Mouse (Mus musculus) mouse trophoblast stem cell (cell line): ENCODE data around the gene Cartpt.
"Not testable (repeated sequence)": the region's sequence is repeated elsewhere in the genome, so short reads cannot be mapped to it uniquely, and the experiment has no call there.

Experiments used
- in situ Hi-C, 2 experiments: fragments of 300-500 bp; cut with MseI, MboI; formaldehyde crosslinking; loops; 2 replicates in 1 of 2; 3 replicates in 1 of 2; pipeline ENCODE4 v1.15.1; 2025

Cartpt gene

DNA sequence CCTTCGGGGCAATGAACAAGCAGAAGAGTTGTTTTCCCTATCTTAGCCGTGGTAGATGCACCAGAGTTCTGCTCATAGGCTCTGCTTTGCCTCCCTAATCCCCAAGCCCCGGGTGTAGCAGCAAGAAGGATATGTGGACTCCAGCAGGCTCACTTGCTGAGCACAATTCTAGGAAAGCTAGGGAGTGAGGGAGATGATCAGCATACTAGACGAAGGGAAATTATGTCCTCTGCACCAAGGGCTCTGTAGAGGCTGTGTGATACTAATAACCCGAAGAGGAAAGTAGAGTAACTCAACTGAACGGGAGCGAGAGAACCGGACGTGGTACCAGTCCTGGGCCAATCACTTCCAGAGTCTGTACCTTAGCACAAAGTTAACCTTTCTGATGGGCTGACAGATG is at the start of gene Cartpt:
Gene Cartpt (minus strand): TSS at position 127 of the 400 bp plus-strand sequence.
- in situ Hi-C loops: no loop called here

DNA sequence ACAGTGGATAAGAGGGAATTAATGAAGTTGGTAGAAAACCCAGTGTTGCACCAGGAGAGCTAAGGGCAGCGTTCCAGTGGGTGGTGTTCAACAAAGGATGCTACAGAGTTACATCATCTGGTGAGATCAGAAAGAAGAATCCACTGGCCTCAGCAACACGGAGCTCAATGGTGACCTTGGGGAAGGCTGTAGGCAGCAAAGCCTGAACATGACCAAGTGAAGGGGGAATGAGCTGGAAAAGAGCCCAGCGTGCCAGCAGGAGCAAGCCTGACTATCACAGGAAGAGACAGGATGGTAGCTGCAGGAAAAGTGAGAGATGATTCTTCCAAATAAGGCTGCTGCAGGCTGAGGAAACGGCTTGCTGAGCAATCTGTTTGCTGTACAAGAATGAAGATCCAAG is 46.5 kb upstream of the Cartpt start:
- in situ Hi-C loops: no loop called here

DNA sequence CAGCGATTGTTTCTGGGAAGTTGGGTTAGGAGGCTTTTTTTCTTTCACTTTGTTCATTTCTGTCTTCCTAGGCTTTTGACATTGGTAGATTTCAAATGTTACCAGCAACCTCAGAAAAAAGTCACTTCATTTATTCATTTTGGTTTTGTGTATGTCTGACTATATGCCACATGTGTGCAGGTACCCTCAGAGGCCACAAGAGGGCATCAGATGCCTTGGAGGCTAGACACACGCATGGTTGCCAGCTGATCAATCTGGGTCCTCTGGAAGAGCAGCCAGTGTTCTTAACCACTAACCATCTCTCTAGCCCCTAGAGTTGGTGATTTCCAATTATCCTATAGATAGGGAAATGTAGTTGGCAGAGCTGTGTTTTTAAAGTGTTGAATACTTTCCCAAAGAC is 42.6 kb upstream of the Cartpt start:
- in situ Hi-C loops: no loop called here

DNA sequence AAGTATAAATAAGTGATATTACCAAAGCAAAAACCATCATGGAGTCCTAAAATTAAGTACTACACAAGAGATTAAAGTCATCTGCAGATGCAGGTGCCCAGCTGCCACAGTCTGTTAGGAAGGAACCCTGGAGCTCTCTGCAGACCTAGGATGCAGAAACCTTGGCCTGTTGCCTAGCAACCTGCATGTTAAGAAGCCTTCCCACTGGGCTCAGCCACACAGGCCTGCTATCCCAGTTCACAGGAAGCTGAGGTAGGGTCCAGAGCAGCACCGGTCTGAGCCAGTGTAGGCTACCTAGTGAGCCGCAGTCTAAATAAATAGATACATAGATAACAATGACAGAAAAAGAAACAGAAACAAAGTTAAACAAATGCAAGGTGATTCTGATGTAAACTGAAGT is 39.7 kb upstream of the Cartpt start:
- in situ Hi-C loops: no loop called here

DNA sequence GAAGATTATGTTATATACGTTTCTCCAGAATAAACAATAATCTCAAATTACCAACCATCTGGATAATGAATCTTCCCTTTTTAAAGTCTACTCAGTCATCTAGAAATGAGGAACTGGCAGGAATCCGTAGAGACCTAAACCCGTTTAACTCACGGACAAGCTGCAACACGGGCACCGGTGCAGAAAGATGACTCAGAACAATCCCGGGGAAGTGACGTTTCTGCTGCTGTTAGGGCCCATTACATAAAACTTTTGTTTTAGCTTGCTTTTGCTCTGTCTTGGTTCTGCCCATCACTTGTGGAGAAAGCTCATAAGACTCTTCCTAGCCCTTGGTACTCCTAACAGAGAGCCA is 38.4 kb upstream of the Cartpt start:
- in situ Hi-C loops: no loop called here

DNA sequence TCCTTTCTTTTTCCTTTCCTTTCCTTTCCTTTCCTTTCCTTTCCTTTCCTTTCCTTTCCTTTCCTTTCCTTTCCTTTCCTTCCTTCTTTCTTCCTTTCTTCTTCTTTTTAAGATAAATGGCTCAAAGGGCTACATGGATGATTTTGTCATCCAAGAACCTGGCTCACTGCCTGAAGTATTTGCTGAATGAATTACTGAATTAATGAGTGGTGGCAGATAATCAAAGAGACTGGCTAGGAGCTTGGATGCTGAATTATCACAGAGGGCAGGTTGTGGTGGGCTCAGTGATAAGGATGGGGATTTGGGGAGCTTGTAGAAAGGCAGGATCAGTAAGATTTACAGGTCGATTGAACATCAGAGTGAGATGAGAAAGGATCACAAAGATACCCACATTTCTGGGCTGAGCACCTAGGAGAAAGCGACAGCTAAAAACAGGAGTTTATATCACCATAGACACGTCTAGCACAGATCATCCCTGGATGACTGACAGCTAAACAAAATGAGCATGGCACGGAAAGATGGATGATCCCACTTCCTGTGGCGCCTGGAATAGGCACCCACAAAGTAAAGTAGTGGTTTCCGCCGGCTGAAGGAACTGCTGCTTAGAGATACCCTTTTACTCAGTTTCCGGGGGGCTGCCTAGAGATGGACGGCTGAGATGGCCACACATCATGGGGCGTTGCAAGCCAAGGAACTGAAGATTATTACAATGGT is 37.9 kb upstream of the Cartpt start:
- in situ Hi-C loops: no loop called here

DNA sequence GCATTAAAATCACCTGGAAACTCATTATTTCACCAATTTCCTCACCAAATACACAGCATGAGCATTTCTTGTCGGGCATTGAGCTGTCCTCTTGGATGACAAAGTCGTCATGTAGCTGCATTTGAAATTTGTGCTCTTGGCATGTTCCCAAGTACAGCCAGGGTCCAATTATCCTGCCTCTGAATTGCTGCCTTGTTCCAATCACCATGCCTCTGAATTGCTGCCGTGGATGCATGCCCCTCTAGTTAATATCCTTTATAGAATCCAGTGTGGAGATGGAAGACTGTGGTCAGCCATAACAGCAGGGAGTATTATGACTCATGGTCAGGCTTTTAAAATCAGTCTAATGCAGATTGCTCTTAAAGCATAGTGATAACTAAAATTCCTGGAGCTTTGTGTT is 36.9 kb upstream of the Cartpt start:
- in situ Hi-C loops: no loop called here

DNA sequence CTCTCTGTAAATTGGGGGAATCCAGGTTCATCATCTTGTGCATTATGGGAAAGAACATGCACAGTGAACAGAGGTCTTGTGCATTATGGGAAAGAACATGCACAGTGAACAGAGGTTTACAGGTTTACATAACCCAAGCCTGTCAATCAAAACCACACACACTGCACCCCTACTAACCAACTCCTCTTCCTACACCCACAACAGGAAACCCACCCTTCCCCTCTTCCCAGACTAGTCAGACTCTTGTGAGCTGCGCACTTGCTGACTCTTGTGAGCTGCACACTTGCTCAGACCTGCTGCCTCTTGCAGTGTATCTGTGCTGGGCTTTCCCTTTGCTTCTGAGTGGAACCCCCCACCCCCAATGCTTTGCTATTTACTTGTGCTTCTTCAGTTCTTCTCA is 31.5 kb upstream of the Cartpt start:
- in situ Hi-C loops: no loop called here

DNA sequence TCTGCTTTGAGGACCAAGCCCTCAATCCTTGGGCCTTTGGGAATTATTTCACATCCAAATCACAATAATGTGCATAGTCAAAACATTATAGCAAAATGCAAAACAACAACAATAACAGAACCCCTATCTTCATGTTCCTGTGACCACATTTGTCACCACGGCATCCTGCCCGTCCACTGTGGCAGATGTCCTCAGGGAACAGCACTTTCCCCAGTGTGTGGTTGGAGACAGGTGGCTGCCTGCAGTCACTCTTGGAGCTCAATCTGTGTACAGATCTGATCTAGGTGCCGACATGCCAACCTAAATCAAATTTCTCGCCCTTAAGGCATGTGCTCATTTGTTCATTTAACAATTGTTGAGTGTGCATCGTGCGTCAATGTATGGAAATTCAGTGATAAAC is 30.6 kb upstream of the Cartpt start:
- in situ Hi-C loops: no loop called here

DNA sequence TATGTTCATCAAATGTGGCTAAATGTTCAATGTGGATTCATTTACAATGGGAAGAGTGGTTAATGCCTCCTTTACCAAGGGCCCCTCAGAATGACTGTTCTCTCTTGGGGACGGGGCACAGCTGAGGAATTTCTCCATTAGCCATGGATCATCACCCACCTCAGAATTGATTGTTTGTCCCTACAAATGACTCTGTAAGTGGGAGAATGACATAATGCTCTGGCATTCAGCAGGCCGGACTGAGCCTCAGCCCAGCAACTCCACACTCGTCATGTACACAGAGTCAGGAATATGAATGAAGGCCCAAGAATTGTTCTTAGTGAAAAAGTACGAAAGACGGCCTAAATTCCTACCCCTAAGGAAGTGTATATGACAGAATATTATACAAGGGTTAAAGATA is 25.4 kb upstream of the Cartpt start:
- in situ Hi-C loops: no loop called here

DNA sequence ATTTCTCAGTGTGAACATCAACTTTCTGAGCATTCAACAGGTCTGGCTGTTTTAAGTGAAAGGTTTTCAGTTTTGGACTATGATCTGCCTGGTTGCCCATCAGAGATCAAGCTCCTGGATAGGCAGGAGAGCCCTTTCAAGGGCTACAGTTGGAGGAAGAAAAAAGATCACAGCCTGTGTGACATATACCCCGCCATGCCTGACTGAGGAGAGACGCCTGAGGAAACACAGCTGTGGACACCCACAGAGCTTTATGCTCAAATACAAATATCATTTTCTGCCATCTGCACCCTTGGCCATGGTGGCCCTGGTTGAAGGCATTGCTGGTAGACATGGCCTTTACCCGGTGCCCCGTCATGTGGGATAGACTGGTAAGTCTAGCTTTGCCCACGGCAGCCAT is 14.7 kb upstream of the Cartpt start:
- in situ Hi-C loops: no loop called here

DNA sequence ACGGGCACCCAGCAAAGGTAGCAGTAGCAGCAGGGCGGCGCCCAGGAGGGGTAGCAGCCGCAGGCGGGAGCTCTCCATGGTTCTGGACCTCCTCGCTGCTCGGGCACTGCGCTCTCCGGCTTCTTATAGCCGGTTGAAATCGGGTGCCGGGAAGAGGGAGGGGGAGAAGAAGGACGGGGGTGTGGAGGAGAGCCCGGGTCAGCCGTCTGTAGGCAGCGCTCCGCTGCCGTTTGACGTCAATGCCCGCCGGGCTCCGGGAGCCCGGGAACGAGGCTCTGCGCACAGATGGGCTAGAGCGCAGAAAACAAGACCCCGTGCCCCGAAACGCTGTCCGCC is 366 bp downstream of the Cartpt start:
- in situ Hi-C loops: no loop called here

DNA sequence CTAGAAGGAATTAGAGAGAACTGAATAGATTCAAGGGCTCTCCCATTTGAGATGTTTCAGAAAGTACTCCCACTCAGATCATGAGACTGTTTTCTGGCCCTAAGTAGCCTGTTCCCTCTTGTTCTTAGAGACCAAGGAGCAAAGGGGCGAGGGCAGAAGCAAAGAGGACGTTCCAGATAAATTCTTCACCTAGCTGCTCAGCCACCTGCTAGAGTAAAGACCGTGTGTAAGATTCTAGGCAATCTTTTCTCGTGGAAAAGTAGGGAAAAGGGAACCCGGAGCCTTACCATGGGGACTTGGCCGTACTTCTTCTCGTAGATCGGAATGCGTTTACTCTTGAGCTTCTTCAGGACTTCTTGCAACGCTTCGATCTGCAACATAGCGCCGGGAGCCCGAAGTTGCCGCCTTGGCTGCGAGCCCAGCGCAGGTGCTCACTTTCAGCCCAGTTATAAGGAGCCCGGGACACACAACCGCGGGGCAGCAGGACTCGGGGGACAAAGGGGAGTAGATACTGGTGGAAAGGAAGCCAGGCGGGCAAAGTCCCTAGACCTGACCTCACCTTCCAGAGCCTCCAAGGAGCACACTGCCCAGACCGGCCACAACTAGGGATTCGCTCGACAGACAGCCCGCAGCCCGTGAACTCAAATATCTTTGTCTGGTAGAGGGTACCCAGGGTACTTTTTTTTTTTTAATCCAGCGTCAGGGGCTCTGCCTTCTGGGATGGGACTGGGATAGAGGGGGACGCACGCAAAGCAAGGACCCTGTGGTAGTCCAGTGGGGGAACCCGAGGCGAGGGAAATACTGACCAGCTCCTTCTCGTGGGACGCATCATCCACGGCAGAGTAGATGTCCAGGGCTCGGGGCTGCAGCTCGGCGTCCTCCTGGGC is 978 bp downstream of the Cartpt start:
- in situ Hi-C loops: no loop called here

DNA sequence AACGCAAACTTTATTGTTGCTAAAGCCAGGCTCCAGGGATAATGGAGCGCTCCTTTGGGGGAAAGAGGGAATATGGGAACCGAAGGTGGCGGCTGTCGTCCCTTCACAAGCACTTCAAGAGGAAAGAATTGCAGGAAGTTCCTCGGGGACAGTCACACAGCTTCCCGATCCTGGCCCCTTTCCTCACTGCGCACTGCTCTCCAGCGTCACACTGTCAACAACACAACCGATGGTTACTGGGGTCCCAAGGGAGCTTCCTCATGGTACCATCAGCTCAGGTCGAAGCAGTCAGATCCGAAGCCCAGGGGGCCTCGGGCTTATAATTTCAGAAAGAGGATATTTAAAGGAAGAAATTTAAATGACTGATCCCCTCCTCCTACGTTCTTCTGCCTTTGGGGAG is 2.1 kb downstream of the Cartpt start:
- in situ Hi-C loops: no loop called here

DNA sequence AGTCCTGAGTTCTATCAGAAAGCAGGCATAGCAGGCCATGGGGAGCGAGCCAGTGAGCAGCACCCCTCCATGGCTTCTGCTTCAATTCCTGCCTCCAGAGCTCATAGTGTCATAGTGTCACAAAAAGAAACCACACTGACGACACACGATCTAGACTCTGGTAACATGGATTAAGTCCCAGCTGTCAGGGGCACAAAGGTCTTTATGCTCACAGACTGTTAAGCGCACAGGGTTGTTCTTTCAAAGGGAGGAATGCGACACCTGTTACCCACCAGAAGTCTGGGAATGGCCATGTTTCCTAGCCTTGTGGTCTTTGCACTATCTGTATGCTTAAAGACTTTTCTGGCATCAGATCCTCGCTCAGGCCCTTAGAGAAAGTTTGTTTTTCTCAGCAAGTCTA is 15.3 kb downstream of the Cartpt start:
- in situ Hi-C loops: no loop called here

DNA sequence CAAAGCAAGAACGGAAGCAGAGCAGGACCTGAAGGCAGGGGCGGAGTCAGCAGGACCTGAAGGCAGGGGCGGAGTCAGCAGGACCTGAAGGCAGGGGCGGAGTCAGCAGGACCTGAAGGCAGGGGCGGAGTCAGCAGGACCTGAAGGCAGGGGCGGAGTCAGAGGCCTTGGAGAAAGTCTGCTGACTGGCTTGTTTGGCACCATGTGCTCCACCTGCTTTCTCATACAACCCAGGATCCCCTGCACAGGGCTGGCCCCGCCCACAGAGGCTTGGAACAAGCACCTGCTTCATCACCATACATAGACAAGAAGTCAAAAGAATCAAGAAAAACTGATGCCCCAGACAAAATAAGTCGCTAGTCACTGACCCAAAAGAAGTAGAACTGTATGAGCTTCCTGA is 19.1 kb downstream of the Cartpt start:
- in situ Hi-C loops: not testable (repeated sequence)

DNA sequence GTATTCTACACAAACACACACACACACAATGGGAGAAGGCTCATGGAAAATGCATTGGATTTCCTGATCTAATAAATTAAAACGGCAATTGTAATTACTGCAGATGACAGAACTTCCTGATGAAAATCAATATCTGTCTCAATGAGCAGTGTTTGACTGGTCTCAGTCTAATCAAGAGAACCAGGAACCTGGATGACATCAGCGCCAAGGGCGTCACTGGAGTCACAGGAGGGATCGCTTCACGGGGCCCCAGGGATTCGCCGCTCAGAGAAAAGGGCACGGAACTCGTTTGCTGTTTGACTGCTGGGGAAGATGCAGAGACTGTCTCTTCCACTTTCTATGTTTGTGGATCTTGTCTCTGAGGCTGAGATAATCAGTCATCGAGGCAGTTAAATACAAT is 21.2 kb downstream of the Cartpt start:
- in situ Hi-C loops: no loop called here

DNA sequence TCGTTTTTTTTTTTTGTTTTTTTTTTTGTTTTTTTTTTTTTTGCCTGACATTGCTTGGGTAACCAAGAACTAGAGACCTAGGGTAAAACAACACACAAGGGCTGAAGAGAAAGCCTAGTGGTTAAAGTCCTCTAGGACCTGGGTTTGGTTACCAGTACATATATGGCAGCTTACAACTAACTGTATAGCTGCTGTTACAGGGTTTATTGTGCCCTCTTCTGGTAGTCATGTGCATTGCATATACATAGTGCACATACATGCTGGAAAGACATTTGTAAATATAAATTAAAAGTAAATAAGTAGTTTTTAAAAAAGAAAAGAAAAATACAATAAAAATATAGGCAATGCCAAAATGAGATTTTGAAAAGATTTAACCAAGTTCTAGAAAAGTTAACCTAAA is 28.8 kb downstream of the Cartpt start:
- in situ Hi-C loops: no loop called here

DNA sequence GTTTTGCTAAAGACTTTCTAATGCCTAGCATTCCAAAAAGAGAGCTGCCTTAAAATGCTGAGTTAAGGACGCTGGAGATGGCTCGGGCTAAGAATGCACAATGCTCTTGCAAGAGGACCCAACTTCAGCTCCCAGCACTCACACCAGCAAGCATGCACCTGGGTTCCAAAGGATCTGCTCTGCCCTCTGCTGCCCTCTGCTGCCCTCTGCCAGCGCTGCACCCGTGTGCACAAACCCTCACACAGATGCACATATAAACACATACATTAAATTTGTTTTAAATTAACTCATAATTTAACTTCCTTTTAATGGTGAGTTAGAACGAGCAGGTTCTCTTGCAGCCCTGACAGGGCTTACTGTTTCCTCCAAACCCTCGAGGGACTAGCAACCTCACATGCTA is 32.5 kb downstream of the Cartpt start:
- in situ Hi-C loops: no loop called here

DNA sequence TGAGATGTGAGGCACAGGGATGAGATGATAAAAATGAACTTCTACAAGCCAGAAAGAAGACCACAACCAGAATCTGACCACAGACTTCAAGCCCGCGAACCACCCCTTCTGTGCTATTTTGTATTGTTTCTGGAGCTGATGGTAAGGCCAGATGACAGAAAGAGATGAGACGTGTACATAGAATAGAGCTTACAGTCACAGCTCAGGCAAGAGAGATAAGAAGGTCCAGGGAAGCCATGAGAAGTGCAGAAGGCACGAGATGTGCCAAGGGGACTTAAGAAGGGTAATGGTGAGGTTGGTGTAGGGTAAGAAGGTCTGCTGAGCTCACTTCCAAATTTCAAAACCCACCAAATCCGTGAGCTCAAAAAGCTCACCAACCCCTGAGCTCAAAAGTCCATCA is 36.6 kb downstream of the Cartpt start:
- in situ Hi-C loops: no loop called here

DNA sequence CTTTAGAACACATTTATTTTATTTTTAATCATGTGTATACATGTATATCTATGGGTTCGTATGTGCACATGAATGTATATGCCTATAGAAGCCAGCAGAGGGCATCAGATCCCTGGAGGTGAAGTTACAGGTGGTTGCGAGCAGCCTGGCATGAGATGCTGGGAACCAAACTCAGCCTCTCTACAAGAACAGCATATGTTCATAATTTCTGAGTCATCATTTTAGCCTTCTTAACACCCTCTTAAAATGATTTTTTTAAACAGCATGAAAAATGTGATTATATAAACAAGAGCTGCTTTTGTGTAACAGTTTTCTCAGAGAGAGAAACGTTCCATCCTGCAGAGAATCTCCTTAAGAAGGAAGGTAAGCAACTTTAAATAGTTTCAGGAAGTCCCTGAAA is 40.2 kb downstream of the Cartpt start:
- in situ Hi-C loops: no loop called here

DNA sequence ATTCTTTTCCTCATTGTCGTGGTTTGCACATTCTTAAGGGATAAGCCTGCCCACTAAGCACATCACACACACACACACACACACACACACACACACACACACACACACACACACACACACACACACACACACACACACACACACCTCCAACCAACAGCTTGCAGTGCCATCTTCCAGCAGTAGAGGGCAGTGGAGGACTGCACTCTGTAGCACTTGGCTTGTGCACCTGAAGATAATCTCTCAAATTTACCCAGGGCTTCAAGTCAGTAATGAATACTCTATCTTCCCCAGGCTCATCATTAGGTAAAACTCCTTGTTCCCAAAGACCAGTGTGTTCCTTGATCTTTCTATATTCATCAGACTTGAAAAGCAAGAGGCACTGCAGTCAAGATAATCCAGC is 41.8 kb downstream of the Cartpt start:
- in situ Hi-C loops: no loop called here

DNA sequence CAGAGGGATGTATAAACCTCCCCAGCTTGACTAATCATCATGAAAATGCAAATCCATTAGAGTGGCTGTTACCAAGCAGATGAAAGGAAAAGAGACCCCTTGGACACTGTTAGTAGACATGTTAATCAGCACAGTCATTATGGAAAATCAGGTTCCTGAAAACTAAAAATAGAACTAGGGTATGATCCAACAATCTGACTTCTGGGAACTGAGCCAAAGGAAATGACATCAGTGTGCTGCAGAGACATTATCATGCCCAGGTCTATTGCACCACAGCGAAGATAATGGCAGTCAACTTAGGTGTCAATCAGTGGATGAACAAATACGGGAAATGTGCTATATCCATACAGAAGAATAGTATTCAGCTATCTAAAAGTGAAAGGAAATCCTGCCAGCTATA is 43.0 kb downstream of the Cartpt start:
- in situ Hi-C loops: no loop called here

DNA sequence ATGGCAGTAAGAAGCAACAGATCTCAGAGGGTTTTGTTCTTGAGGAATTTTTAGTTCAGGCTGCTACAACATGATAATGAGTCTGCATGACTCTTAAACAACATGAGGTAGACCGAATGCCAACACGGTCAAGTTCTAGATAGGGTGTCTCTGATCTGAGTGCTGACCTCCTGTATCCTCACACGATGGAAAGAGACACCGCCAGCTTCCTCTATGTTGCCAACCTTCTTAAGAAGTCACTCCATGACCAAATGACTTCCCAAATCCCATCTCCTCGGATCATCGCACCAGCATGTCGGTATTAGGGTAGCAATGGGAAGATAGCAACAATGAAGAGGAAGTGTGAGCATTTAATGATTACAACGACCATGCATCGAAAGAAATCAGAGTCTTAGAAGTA is 43.6 kb downstream of the Cartpt start:
- in situ Hi-C loops: no loop called here
